Mouse (Mus musculus) small intestine, adult 2 months (tissue): ENCODE measurements around the gene Irak2. TPM values are rescaled to one million over a fixed set of nuclear protein-coding genes. Genes with fewer than 3 reads are reported as not detected.
"Not testable (repeated sequence)": the region's sequence is repeated elsewhere in the genome, so short reads cannot be mapped to it uniquely, and the experiment has no call there.

Experiments used
- H3K27ac ChIP-seq: fragments of 200-500 bp; 2 replicates; pipeline ENCODE4 v1.5.1; 2012; ENCODE audit warnings: low read depth, low read length, control low read depth, inconsistent platforms; ENCODE audit not compliant: insufficient read depth
- H3K27me3 ChIP-seq: fragments of 200-500 bp; 2 replicates; pipeline ENCODE4 v1.6.1; 2012; ENCODE audit warnings: mild to moderate bottlenecking, moderate library complexity, low read length, inconsistent platforms; ENCODE audit not compliant: control insufficient read depth, insufficient read depth
- H3K36me3 ChIP-seq: fragments of 200-500 bp; 2 replicates; pipeline ENCODE4 v1.6.1; 2012; ENCODE audit warnings: mild to moderate bottlenecking, low read length, control low read depth, inconsistent platforms; ENCODE audit not compliant: control insufficient read depth, insufficient read depth
- H3K4me1 ChIP-seq: fragments of 200-500 bp; 2 replicates; pipeline ENCODE4 v1.6.1; 2012; ENCODE audit warnings: low read length, inconsistent platforms, mixed read lengths; ENCODE audit not compliant: control insufficient read depth, insufficient read depth, insufficient read length
- H3K4me3 ChIP-seq: fragments of 200-500 bp; 2 replicates; pipeline ENCODE4 v1.5.1; 2012; ENCODE audit warnings: low read depth, mild to moderate bottlenecking, control low read depth, inconsistent platforms, low read length, moderate library complexity
- CTCF ChIP-seq: fragments of 200-500 bp; IDR thresholded peaks from 2 replicates; pipeline ENCODE4 v1.5.1; 2012; ENCODE audit warnings: low read depth, mild to moderate bottlenecking, control low read depth, inconsistent platforms, low read length, moderate library complexity, mixed read lengths; ENCODE audit not compliant: insufficient replicate concordance, insufficient read length; ENCODE audit errors: extremely low read depth
- POLR2A ChIP-seq: fragments of 200-500 bp; IDR thresholded peaks from 2 replicates; pipeline ENCODE4 v1.6.1; 2012; ENCODE audit warnings: low read depth, mild to moderate bottlenecking, control low read depth, inconsistent platforms, low read length, moderate library complexity
- WGBS: fragments of 180-500 bp; shearing (Covaris S2); methylation state at CpG from one replicate; pipeline ENCODE4 v1.1.7; 2018; 5-methylcytosine and 5-hydroxymethylcytosine counted together
- polyA plus RNA-seq: library from polyadenylated mRNA; depleted of rRNA; stranded (reverse); fragments of >200 nt; gene quantifications from 2 replicates; pipeline ENCODE4 v1.2.3, GENCODE M21; 2012

Irak2 gene
- polyA plus RNA-seq, 1 experiment, result 97.6 TPM

GRCm38 (mm10) chr6:113697222-113698205, 59.2 kb downstream of the Irak2 start:
- TF ChIP-seq POLR2A, result 0 out of 2 replicates have a peak, but pooled peaks have one; percentile 3
- TF ChIP-seq CTCF, result no peak
- H3K4me3 ChIP-seq, result peak overlapping the region; percentile 95
- WGBS, result under 1% methylated on average over 113 of the region's 113 CpGs
- peaks cover 6% of the 10 kb centered on the region; the same call in 1 of the 2 replicates for H3K4me1 ChIP-seq
- H3K27ac ChIP-seq, result peak overlapping the region; percentile 92
- peaks cover 30% of the 10 kb centered on the region for H3K36me3 ChIP-seq
- H3K27me3 ChIP-seq, result no peaks in the 10 kb centered on the region

- H3K4me3 ChIP-seq, result no peak overlapping the region
- no peaks in the 10 kb centered on the region for H3K27me3 ChIP-seq
- peak overlapping the region; percentile 75 for H3K27ac ChIP-seq
- H3K4me1 ChIP-seq, result peaks cover 15% of the 10 kb centered on the region; the same call in 1 of the 2 replicates
- WGBS, result 41% methylated on average over 3 of the region's 3 CpGs
- peaks cover 67% of the 10 kb centered on the region for H3K36me3 ChIP-seq
- TF ChIP-seq POLR2A (no peak), CTCF (no peak)
Observed at GRCm38 (mm10) chr6:113712718-113713117, 74.5 kb downstream of the Irak2 start.

GRCm38 (mm10) chr6:113713389-113713788, 75.1 kb downstream of the Irak2 start:
- not testable (repeated sequence) for H3K27me3 ChIP-seq, H3K4me3 ChIP-seq, H3K27ac ChIP-seq
- Histone ChIP-seq H3K4me1 (peaks cover 15% of the 10 kb centered on the region; the same call in 1 of the 2 replicates), H3K36me3 (peaks cover 60% of the 10 kb centered on the region)
- WGBS, result 81% methylated on average over 5 of the region's 5 CpGs

GRCm38 (mm10) chr6:113714276-113714675, 76.0 kb downstream of the Irak2 start:
- peak overlapping the region; percentile 28 for H3K27ac ChIP-seq
- H3K27me3 ChIP-seq, result no peaks in the 10 kb centered on the region
- peaks cover 15% of the 10 kb centered on the region; the same call in 1 of the 2 replicates for H3K4me1 ChIP-seq
- peaks cover 57% of the 10 kb centered on the region for H3K36me3 ChIP-seq
- no peak overlapping the region for H3K4me3 ChIP-seq
- WGBS, result 70% methylated on average over 2 of the region's 2 CpGs
- TF ChIP-seq CTCF (no peak), POLR2A (no peak)

GRCm38 (mm10) chr6:113714797-113715196, 76.5 kb downstream of the Irak2 start:
- H3K4me1 ChIP-seq, result peaks cover 15% of the 10 kb centered on the region; the same call in 1 of the 2 replicates
- no peaks in the 10 kb centered on the region for H3K27me3 ChIP-seq
- H3K36me3 ChIP-seq, result peaks cover 51% of the 10 kb centered on the region
- WGBS, result 29% methylated on average over 1 of the region's 1 CpGs
- peak overlapping the region; percentile 28 for H3K27ac ChIP-seq
- no peak overlapping the region for H3K4me3 ChIP-seq
- TF ChIP-seq POLR2A (no peak), CTCF (no peak)

- Histone ChIP-seq H3K36me3 (peaks cover 37% of the 10 kb centered on the region), H3K27me3 (no peaks in the 10 kb centered on the region), H3K4me1 (peaks cover 12% of the 10 kb centered on the region; the same call in 1 of the 2 replicates), H3K4me3 (no peak overlapping the region), H3K27ac (no peak overlapping the region)
- 92% methylated on average over 3 of the region's 3 CpGs for WGBS
- no peak for TF ChIP-seq POLR2A
- TF ChIP-seq CTCF, result no peak
Observed at GRCm38 (mm10) chr6:113717541-113717940, 79.3 kb downstream of the Irak2 start.

GRCm38 (mm10) chr6:113719878-113720277, 81.6 kb downstream of the Irak2 start, which contains the start of gene Ghrl:
Gene Ghrl (minus strand): TSS chr6:113719880.
- TF ChIP-seq POLR2A, result no peak
- no peak for TF ChIP-seq CTCF
- Histone ChIP-seq H3K27ac (no peak within 1 kb of the TSS), H3K4me3 (no peak within 1 kb of the TSS), H3K27me3 (no peaks in the 10 kb centered on the region), H3K36me3 (peaks cover 38% of the 10 kb centered on the region), H3K4me1 (peaks cover 3% of the 10 kb centered on the region; the same call in 1 of the 2 replicates)
- 60% methylated on average over 3 of the region's 3 CpGs for WGBS
